Mouse (Mus musculus) left cerebral cortex, adult 8-10 months (tissue): ENCODE data around the gene Ablim2. TPM values are rescaled to one million over a fixed set of nuclear protein-coding genes. Genes with fewer than 3 reads are reported as not detected.

Source experiments
- DNase-seq, 2 experiments: peaks; one replicate each; pipeline ENCODE4 v3.0.0; 2022; ENCODE audit warnings: low spot score in 2 of 2
- total RNA-seq, 4 experiments: library from RNA; stranded (reverse); gene quantifications; 2 replicates each; pipeline ENCODE4 v1.2.4; 2022

Ablim2 gene
- total RNA-seq, 4 experiments from 2014 or later = 168 to 199 (median 195) TPM

GRCm38 (mm10) chr5:35768997-35769396, 11.3 kb downstream of the Ablim2 start:
- no peak for DNase-seq

- no peak for DNase-seq
These were observed 12.6 kb downstream of the Ablim2 start for GRCm38 (mm10) chr5:35770246-35770645.

GRCm38 (mm10) chr5:35770891-35771663, 13.4 kb downstream of the Ablim2 start:
- DNase-seq = no peak

GRCm38 (mm10) chr5:35773274-35774136, 15.8 kb downstream of the Ablim2 start:
- DNase-seq = no peak

- DNase-seq = no peak
These were observed 16.4 kb downstream of the Ablim2 start for GRCm38 (mm10) chr5:35774137-35774424.

- DNase-seq = no peak
These were observed 23.4 kb downstream of the Ablim2 start for GRCm38 (mm10) chr5:35781116-35781515.

- no peak for DNase-seq
These were observed 25.0 kb downstream of the Ablim2 start for GRCm38 (mm10) chr5:35782648-35783180.

- no peak for DNase-seq
These were observed 28.2 kb downstream of the Ablim2 start for GRCm38 (mm10) chr5:35785853-35786252.

GRCm38 (mm10) chr5:35787847-35788246, 30.2 kb downstream of the Ablim2 start:
- peak in 1 of 2 experiments; percentile 79 for DNase-seq

GRCm38 (mm10) chr5:35788719-35789118, 31.0 kb downstream of the Ablim2 start:
- DNase-seq = no peak

GRCm38 (mm10) chr5:35789697-35790096, 32.0 kb downstream of the Ablim2 start:
- no peak for DNase-seq

- DNase-seq = no peak
These were observed 32.8 kb downstream of the Ablim2 start for GRCm38 (mm10) chr5:35790387-35791065.

- DNase-seq = no peak
These were observed 36.3 kb downstream of the Ablim2 start for GRCm38 (mm10) chr5:35793971-35794370.

GRCm38 (mm10) chr5:35794942-35795341, 37.3 kb downstream of the Ablim2 start:
- no peak for DNase-seq

- peak; percentile 49 to 59 for DNase-seq
These were observed 37.9 kb downstream of the Ablim2 start for GRCm38 (mm10) chr5:35795481-35796048.

- DNase-seq = no peak
These were observed 38.5 kb downstream of the Ablim2 start for GRCm38 (mm10) chr5:35796136-35796535.

- peak in 1 of 2 experiments; percentile 59 for DNase-seq
These were observed 41.4 kb downstream of the Ablim2 start for GRCm38 (mm10) chr5:35799090-35799489.

GRCm38 (mm10) chr5:35803416-35803815, 45.7 kb downstream of the Ablim2 start:
- no peak for DNase-seq

- DNase-seq = no peak
These were observed 47.0 kb downstream of the Ablim2 start for GRCm38 (mm10) chr5:35804685-35805084.

GRCm38 (mm10) chr5:35805209-35805608, 47.5 kb downstream of the Ablim2 start:
- no peak for DNase-seq

GRCm38 (mm10) chr5:35807018-35807417, 49.3 kb downstream of the Ablim2 start:
- DNase-seq = peak in 1 of 2 experiments; percentile 55
